Mouse (Mus musculus) liver, adult 2 months (tissue): Measurements from ENCODE around the gene Nmnat1.

ENCODE experiments used
- CTCF ChIP-seq: fragments of 200-500 bp; IDR thresholded peaks from 2 replicates; pipeline ENCODE4 v1.5.1; 2011; ENCODE audit warnings: low read depth, low read length, control low read depth
- POLR2A ChIP-seq: fragments of 200-500 bp; IDR thresholded peaks from 2 replicates; pipeline ENCODE4 v1.6.1; 2011; ENCODE audit warnings: low read length, control low read depth; ENCODE audit not compliant: insufficient read depth; ENCODE audit errors: extremely low read depth

- TF ChIP-seq CTCF (no peak), POLR2A (no peak)
Observed at GRCm38 (mm10) chr4:149518351-149519220, 33.6 kb upstream of the Nmnat1 start.
